Mouse (Mus musculus): ENCODE data around the gene Dab2ip. TPM values are rescaled to one million over a fixed set of nuclear protein-coding genes. Genes with fewer than 3 reads are reported as not detected.

The Dab2ip gene
- total and polyA plus RNA-seq, 3 experiments: 4.0 to 9.9 TPM; not detected in 1

GRCm38 (mm10) chr2:35621796-35622195 lies 63.7 kb downstream of the Dab2ip start:
- H3K27ac ChIP-seq (ENCODE audit: control insufficient read depth, low read depth, low read length): no peak overlapping the region
- no peak overlapping the region for H3K9ac ChIP-seq (ENCODE audit: control insufficient read depth, low read depth, low read length, poor library complexity, severe bottlenecking)
- no peaks in the 10 kb centered on the region for H3K79me2 ChIP-seq (ENCODE audit: control insufficient read depth, insufficient read depth, low read length, poor library complexity)
- 0 out of 4 replicates have a peak, but pooled peaks cover 0 to 3% of the 10 kb centered on the region in 2 experiments for H3K27me3 ChIP-seq (ENCODE audit: control insufficient read depth in 1 of 2, insufficient read depth in 2 of 2, low read length in 2 of 2)
- H3K4me3 ChIP-seq (ENCODE audit: control insufficient read depth in 1 of 2, insufficient read depth in 1 of 2, low read depth in 2 of 2, low read length in 2 of 2): no peak overlapping the region
- no peaks in the 10 kb centered on the region for H3K9me3 ChIP-seq (replicated peaks; ENCODE audit: insufficient read depth, low read length)
- no peaks in the 10 kb centered on the region; a peak in 1 of 4 replicates for H3K36me3 ChIP-seq (ENCODE audit: control insufficient read depth in 1 of 2, insufficient read depth in 2 of 2, low read length in 2 of 2)
- no peak for DNase-seq (ENCODE audit: low read depth, low spot score)
- peaks cover 0 to 5% of the 10 kb centered on the region in 2 experiments; a peak in 1 of 4 replicates for H3K4me1 ChIP-seq (ENCODE audit: control insufficient read depth in 1 of 2, insufficient read depth in 2 of 2, low read length in 2 of 2)
- TF ChIP-seq MYB (IDR thresholded peaks at IDR 0.05; ENCODE audit: low read depth, low read length) (no peak), RAD21 (IDR thresholded peaks at IDR 0.05; ENCODE audit: low read depth, low read length) (no peak), MAFK (IDR thresholded peaks at IDR 0.05; ENCODE audit: borderline replicate concordance, low read depth, low read length) (no peak), RCOR1 (IDR thresholded peaks at IDR 0.05; ENCODE audit: low read depth, low read length) (no peak), MEF2A (IDR thresholded peaks at IDR 0.05; ENCODE audit: extremely low read depth, insufficient replicate concordance, low read depth, low read length, poor library complexity, severe bottlenecking) (no peak), ZNF384 (IDR thresholded peaks at IDR 0.05; ENCODE audit: low read depth, low read length) (no peak), USF2 (IDR thresholded peaks at IDR 0.05; ENCODE audit: borderline replicate concordance in 1 of 2, insufficient read depth in 1 of 2, low read depth in 1 of 2, low read length in 2 of 2) (no peak), SIN3A (IDR thresholded peaks at IDR 0.05; ENCODE audit: low read length) (no peak), USF1 (IDR thresholded peaks at IDR 0.05; ENCODE audit: low read depth, low read length) (no peak), BHLHE40 (IDR thresholded peaks at IDR 0.05; ENCODE audit: borderline replicate concordance, low read depth, low read length) (no peak), HCFC1 (IDR thresholded peaks at IDR 0.05; ENCODE audit: low read depth, low read length) (no peak), KAT2A (conservative IDR thresholded peaks at IDR 0.05; ENCODE audit: low read depth, low read length) (no peak), SMC3 (IDR thresholded peaks at IDR 0.05; ENCODE audit: low read depth, low read length) (no peak), TAL1 (IDR thresholded peaks at IDR 0.05; ENCODE audit: low read length) (no peak)

GRCm38 (mm10) chr2:35622261-35623103 lies 64.4 kb downstream of the Dab2ip start:
- H3K36me3 ChIP-seq (ENCODE audit: control insufficient read depth in 1 of 2, insufficient read depth in 2 of 2, low read length in 2 of 2): no peaks in the 10 kb centered on the region; a peak in 1 of 4 replicates
- DNase-seq (ENCODE audit: low read depth, low spot score): no peak
- no peak overlapping the region for H3K9ac ChIP-seq (ENCODE audit: control insufficient read depth, low read depth, low read length, poor library complexity, severe bottlenecking)
- H3K27me3 ChIP-seq (ENCODE audit: control insufficient read depth in 1 of 2, insufficient read depth in 2 of 2, low read length in 2 of 2): 0 out of 4 replicates have a peak, but pooled peaks cover 0 to 3% of the 10 kb centered on the region in 2 experiments
- no peak overlapping the region for H3K27ac ChIP-seq (ENCODE audit: control insufficient read depth, low read depth, low read length)
- no peaks in the 10 kb centered on the region for H3K9me3 ChIP-seq (replicated peaks; ENCODE audit: insufficient read depth, low read length)
- TF ChIP-seq HCFC1 (IDR thresholded peaks at IDR 0.05; ENCODE audit: low read depth, low read length): no peak
- TF ChIP-seq MAX (IDR thresholded peaks at IDR 0.05; ENCODE audit: low read length): no peak
- TF ChIP-seq ZNF384 (IDR thresholded peaks at IDR 0.05; ENCODE audit: low read depth, low read length): no peak
- no peak for TF ChIP-seq TAL1 (IDR thresholded peaks at IDR 0.05; ENCODE audit: low read length)
- TF ChIP-seq ZKSCAN1 (IDR thresholded peaks at IDR 0.05; ENCODE audit: low read depth, low read length): no peak
- no peak for TF ChIP-seq KAT2A (conservative IDR thresholded peaks at IDR 0.05; ENCODE audit: low read depth, low read length)
- TF ChIP-seq MXI1 (IDR thresholded peaks at IDR 0.05; ENCODE audit: low read depth, low read length): no peak
- TF ChIP-seq RCOR1 (IDR thresholded peaks at IDR 0.05; ENCODE audit: low read depth, low read length): no peak
- H3K4me1 ChIP-seq (ENCODE audit: control insufficient read depth in 1 of 2, insufficient read depth in 2 of 2, low read length in 2 of 2): peaks cover 0 to 5% of the 10 kb centered on the region in 2 experiments; a peak in 1 of 4 replicates
- H3K4me3 ChIP-seq (ENCODE audit: control insufficient read depth in 1 of 2, insufficient read depth in 1 of 2, low read depth in 2 of 2, low read length in 2 of 2): no peak overlapping the region
- no peaks in the 10 kb centered on the region for H3K79me2 ChIP-seq (ENCODE audit: control insufficient read depth, insufficient read depth, low read length, poor library complexity)
